Mouse (Mus musculus) c-Kit-positive CD71-positive TER-119-positive erythroid progenitor cells, embryonic 14.5 days (primary cell): Measurements from ENCODE around the gene Adgrd1.
"Not testable (repeated sequence)": the region's sequence is repeated elsewhere in the genome, so short reads cannot be mapped to it uniquely, and the experiment has no call there.

ENCODE experiments used
- DNase-seq: peaks from one replicate; pipeline ENCODE4 v3.0.0-alpha.2; 2013; ENCODE audit warnings: low spot score

Adgrd1 gene

DNA sequence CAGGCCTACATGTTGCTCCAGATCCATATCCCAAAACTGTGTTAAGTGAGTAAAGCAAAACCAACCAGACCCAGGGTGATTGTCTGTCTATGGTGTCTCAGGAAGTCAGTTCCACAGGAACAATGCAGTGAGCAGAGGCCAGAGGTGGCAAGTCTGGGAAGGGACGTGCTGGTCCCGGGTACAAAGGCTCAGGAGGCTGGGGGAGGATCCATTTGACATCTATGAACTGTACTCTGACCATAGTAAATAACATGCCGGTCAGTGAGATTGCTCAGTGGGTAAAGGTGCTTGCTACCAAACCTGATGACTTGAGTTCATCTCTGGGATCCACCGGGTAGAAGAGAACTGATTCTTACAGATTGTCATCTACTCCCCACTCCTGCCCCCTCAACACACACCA is 3.4 kb upstream of the Adgrd1 start:
- DNase-seq: no peak

- DNase-seq: no peak
Measured at GRCm38 (mm10) chr5:129094236-129094635, 2.3 kb upstream of the Adgrd1 start.

DNA sequence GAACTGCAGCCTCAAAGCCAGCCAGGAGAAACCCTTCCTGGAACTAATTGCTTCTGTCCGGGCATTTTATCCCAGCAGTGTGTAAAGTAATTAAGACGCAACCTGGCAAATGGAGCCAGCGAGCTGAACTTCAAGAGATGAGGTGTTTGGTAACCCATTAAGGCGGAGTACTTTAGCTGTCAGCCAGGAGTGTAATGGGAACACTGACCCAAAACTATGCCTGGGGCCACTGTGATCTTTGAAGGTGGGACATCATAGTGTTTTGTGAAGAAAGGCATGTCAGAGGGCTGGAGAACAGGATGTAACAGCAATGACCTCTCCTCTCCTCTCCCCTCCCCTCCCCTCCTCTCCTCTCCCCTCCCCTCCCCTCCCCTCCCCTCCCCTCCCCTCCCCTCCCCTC is 7.5 kb downstream of the Adgrd1 start:
- no peak for DNase-seq

DNA sequence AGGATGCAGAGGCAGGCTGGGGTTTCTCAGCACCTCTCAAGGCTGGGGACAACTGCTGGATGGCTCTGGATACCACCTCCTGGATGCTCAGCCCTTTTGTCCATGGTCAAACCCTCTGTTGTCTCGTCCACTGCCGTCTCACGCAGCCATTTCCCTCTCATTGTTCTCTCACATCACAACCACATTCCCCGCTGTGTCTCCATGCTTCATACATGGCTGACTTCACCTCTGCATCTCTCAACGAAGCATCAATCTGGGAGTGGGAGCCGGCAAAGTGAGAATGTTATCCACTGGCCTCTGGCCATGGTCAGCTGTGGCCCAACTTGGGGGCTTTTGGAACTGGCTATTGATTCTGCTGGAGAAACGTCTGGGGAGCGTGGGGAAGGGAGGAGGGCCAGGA is 15.2 kb downstream of the Adgrd1 start:
- no peak for DNase-seq

DNA sequence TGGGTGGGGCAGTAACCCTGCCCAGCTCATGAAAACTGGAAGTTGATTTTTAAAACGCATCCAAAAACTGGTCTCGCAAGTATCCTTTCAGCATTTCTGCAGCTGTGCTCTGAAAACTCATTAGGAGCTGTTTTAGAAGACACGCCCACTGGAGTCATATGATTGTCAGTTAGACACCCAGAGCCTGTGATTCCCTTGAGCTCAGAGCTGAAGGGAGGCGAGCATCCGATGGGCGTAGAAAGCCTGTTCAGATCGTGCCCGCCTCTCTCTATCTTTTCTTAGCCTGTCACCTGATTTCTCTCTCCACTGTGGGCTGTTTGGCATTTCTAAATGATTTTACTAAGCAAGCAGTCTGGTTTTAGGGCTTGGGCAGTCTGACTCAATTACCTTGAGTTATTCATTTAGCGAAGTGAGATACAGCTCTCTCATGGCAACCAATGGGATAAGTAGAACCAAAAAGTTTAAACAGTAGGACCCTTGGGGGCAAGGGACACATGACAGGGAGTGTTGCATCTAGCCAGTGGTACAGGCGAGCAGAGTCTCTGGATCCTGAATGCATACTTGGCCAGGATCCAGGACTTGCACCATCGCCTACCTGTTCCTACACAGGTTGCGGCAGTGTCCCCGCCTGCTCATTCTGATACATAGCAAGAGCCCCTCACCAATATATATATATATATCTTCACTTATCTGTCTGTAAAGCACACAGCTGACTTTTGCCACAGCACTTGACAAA is 17.4 kb downstream of the Adgrd1 start:
- no peak for DNase-seq

- no peak for DNase-seq
Measured at GRCm38 (mm10) chr5:129116299-129116698, 19.7 kb downstream of the Adgrd1 start.

DNA sequence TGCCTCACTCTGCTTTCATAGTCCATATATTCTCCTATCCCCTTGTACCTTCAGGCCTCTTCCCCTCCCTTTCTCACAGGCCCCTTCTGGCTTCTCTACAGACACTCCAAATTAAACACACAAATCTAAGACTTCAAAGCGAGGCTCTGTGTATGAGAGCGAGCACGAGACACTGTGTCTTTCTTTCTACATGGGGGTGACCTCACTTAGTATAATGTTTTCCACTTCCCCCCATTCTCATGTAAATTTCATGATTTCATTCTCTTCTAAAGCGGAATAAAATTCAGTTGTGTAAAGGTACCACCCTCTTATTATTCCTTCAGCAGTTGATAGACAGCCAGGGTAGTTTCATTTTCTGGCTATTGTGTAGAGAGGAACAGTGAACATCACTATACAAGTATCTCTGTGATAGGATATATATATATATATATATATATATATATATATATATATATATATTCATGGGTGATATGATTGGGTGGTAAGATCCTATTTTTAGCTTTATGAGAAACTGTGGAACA is 21.1 kb downstream of the Adgrd1 start:
- no peak for DNase-seq

DNA sequence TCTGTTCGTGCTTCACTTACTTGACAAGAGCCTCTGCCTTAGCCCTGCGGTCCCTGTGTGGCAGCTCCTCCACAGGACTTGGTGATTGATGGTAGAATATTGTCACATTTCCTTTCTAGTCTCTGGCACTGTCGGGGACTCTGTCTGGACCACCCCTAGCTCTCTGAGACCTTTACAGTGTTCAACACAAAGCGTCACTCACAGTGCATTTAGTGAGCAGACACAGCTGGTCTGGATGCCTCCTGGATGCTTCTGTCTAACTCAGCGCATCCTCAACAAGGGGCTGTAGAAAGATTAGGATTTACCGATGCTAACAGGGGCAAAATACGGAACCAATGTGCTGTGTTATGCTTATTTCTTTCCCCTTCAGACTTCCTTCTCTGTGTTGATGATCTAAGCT is 22.0 kb downstream of the Adgrd1 start:
- DNase-seq: no peak

DNA sequence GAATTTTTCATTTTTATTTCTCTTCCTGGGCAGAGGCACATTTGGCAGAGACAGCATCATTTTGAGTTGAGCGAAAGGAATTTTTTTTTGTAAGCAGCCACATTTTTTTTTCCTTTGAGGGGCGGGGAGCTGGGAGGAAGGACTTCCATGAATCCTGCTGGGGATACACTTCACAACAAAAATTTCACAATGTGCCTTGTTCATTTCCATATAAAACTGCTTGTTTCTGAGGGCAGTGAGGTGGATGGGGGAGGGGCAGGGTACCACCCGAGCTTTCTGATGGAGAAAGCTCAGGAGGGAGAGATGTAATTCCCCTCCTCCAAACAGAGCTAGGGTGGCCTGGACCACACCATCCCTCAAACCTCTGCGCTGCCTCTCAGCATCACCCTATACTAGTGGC is 22.6 kb downstream of the Adgrd1 start:
- DNase-seq: no peak

- DNase-seq: no peak
Measured at GRCm38 (mm10) chr5:129121654-129122285, 25.2 kb downstream of the Adgrd1 start.

DNA sequence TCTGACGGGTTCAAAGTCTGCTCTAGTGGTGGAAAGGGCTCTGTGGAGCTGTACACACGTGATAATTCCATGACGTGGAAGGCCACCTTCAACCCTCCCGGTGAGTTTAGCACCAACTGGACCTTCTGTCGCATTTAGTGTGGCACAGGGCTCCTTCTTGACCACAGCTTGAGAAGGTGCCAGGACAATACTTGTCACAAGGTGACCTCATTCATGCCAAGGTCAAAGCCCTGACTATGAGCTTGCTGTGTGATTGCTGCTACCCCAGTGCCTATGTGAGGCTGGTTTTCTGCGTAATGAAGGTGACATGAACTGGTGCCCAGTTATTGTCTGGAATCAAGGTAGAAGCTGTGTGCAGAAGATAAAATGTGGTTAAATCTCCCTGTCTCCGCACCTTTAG is 25.9 kb downstream of the Adgrd1 start:
- DNase-seq: no peak

GRCm38 (mm10) chr5:129124070-129124828 is 27.7 kb downstream of the Adgrd1 start:
- DNase-seq: no peak

DNA sequence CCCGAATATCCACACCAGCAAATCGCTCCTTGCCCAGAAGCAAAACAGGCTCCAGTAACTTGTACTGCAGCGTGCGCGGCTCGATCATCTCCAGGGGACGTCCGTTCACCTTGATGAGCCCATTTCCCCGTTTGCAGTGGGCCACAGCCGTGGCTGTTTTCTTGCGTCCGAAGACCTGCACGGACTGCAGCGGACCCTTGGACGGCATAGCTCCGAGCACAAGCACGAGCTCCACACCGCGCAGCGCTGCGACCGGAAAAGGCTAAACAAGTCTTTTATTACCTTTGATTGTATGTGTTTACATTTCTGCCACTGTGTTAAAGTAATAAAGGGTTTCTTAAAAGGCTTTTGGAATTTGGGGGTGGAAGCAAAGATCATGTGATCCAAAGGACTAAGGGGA is 31.8 kb downstream of the Adgrd1 start:
- not testable (repeated sequence) for DNase-seq

DNA sequence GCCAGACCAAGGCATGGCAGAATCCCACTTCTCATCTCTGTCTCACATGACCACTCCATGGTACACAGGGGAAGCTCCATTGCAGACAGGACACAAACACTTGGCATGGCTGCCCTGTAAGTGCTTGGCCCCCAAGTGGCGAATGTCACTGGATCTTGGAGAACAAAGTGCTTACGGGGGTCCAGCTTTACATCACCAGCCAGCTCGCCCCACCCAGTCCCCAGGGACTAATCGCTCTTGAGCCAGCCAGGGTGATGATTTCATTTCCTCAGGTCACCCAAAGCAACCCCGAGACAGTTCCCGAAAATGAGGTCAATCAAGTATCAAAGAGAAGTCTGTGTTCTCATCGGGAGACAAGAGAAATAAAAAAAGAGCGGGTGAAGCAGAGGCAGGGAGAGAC is 33.8 kb downstream of the Adgrd1 start:
- DNase-seq: no peak

- DNase-seq: no peak
Measured at GRCm38 (mm10) chr5:129137405-129137804, 40.9 kb downstream of the Adgrd1 start.

- DNase-seq: no peak
Measured at GRCm38 (mm10) chr5:129138576-129138975, 42.0 kb downstream of the Adgrd1 start.

DNA sequence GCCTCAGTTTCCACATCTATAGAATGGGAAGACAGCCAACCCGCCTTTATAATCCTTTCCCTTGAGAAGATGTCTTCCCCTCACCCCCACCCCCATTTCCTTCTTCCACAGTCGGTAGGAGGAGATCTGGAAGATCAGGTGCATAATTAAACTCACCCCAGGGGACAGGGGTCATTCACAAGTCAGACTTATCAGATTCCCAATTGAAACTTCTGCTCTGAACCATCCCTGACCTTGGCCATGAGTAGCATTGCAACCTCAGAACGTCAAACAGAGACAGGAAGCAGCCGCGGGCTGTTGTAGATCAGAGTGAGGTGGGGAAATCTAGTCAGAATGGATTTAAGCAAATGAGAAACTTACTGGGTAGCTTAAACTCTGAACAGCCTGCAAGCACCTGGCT is 46.3 kb downstream of the Adgrd1 start:
- no peak for DNase-seq

DNA sequence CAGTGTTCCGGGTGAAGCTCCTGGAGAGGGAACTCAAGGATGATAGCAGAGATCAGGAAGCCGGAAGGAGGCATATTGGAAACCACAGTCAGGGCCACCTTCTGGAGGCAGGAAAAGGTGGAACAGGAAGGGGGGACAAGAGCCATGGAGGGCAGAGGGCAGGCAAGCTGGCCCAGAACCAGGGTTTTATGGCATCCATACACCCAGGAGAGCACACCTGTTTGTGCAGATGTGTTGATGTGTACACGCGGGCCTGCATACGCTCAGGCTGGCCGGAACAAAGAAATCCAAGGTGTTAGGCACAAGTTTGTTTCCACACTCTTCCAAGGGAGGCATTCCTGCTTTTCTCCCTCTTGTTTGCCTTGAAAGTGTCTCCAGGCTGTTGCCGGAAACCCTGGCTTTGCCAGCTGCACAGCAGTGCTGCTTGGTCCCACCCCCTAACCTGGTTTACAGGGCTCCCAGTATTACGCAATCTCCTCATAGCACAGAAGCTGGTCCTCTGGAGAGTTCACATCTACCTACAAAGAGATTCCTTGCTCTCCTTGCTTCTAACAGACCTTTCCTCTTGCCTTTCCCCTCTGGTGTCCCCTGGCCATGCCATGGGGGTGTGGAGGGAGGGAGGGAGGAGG is 48.9 kb downstream of the Adgrd1 start:
- no peak for DNase-seq

GRCm38 (mm10) chr5:129146892-129147509 is 50.5 kb downstream of the Adgrd1 start:
- no peak for DNase-seq

- DNase-seq: no peak
Measured at GRCm38 (mm10) chr5:129148485-129148884, 51.9 kb downstream of the Adgrd1 start.

GRCm38 (mm10) chr5:129155023-129155901 is 58.7 kb downstream of the Adgrd1 start:
- no peak for DNase-seq
